Mouse (Mus musculus) thymus, postnatal 36 days (tissue): Measurements from ENCODE around the gene Cygb.
A peak's percentile ranks its signal among the peaks of the same experiment; 100 is the strongest.
"Not testable (repeated sequence)": the region's sequence is repeated elsewhere in the genome, so short reads cannot be mapped to it uniquely, and the experiment has no call there.

Source experiments
- DNase-seq, 2 experiments: peaks; one replicate each; pipeline ENCODE4 v3.0.0; 2022; ENCODE audit warnings: mixed read lengths in 2 of 2

Gene Cygb

DNA sequence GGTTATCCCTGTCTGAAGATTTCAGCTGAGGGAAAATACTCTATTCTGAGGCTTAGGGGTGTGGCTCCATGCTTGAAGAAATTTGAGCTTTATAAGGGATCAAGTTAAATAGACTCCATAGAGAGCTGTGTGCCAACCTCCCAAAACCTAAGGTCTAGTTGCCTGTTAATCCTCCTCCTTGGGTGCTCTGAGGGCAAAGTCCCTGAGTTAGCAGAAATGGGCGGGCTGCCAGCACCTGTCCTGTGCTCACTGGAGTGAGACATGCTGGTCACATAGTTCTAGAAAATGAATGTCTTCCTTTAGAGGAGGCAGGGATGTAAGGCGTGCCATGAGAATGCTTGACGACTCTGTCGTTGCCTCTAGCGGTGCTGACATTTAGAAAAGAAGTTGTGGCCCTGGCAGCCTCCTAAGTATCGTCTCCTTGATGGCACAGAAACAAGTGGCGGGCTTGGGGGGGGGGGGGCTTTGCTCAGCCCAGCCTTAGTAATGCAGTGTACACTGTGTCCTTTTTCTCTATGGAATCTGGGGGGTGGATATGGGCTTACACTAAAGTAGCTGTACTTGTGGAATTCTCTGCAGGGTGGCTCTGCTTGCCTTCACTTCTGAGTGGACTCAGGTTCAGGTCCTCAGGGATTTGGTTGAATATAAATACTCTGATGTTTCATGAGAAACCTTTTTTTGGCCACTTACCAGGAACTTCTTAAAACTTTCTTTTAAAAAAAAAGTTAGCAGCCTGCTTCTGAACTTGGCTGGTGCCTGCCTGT is 20.7 kb upstream of the Cygb start:
- no peak for DNase-seq

DNA sequence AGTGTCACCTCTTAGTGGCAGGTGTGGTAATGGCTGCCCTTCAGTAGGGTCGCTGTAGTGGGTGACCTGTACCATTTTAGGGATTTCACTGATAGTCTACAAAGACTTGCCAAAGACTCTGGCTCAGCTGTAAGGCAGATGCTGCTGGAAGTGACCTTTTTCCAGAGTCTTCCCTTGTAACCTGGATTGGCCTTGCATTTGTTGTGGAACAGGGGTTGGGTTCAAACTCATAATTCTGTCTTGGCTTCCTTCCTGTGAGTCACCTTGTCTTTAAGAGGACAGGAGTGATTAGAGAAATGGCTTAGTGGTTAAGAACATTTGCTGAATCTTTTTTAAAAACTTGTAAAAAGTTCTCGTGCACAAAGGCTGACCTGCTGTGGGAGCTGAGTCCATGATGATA is 19.3 kb upstream of the Cygb start:
- DNase-seq, result no peak

DNA sequence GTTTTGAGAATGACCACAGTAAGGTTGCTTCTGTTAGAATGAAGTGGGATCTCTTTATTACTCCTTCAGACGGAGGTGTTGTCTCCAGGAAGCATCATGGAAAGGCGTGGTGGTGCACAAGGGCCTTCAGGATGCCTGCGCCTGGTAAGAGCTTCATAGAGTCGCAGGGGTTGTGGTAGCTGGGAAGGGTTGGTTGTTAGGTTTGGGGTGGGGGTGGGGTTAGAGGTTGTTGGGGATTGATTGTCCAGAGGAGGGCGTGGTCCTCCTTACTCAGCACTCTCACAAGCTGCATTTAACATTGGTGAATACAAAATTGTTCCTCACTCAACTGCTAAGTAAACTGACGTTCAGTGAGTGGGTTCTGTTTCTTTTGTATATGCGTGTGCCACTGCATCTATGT is 18.5 kb upstream of the Cygb start:
- DNase-seq, result no peak

DNA sequence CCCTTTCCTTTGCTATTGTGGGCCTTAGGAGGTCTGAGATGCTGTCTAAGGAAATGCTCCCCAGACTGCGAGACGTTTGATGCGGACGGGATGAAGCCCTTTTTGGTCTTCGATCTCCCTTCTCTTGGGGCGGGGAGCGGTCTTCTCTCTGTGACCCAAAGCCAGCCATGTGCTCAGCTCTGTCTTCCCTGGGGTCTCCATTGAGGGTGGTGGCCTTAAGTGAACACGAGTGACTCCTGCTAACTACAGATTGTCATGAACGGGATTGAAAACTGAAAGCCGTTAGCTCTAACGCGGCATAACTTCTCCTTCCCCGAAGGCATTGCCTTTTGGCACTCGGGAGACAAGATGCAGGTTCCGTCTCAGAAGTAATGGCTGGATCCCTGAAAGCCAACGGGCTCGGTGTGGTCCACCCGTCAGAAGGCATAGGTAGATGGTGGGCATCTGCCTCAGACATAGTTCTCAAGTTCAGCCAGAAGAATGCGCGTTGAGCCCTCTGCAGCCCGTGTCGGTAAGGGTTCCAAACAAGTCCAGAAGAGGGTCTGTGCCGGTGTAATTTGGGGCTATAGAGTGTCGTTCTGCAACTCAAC is 17.8 kb upstream of the Cygb start:
- DNase-seq, result no peak

DNA sequence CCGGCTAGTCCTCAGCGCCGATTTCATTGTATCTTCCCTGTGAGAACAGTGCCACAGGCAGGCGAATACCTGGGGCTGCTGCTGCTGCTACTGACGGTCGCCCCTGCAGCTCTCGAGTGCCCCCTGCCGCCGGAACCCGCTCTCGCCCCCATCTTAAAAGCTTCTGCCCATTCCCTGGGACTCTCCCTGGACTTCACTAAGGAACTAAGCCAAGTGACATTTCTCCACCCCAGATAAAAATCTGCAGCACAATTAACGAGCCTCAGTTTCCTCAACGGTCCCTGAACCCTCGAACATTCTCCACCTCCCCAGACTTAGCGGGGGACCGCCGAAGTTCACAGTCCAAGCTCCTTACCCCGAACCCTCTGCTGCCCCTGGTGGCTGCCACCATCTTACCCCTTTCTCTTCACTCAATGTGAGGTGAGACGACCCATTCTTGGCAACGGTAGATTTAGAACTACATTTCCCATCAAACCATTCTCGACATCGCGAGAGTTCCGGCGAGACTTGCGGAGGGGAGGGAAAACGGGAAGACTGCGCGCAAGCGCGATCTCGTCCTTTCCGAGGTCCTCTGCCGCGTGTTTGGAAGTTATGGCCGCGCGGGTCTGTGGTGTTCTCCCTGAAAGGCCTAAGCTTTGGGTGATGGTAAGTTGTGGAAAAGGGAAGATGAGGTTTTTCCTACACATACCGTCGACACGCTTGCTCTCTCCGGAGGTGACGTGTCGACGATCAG is 17.2 kb upstream of the Cygb start:
- peak; percentile 97 to 99 for DNase-seq

DNA sequence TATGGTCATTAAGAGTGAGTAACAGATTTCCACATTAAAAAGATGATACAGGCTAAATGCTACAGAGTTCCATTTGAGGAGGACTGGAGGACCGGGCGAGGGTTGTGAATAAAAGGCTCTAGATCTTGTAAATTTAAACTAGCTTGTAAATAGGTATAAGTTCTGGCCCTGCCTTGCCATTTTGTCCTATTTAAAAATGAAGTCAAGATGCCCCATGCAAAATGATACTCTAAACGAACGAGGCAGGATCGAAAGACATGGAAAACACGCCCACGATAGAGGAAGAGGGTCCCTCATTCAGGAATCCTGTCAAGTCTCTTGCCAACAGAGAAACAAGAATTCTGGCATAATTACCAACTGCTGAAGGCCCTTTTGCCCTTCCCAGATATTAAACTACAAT is 16.3 kb upstream of the Cygb start:
- DNase-seq, result no peak

DNA sequence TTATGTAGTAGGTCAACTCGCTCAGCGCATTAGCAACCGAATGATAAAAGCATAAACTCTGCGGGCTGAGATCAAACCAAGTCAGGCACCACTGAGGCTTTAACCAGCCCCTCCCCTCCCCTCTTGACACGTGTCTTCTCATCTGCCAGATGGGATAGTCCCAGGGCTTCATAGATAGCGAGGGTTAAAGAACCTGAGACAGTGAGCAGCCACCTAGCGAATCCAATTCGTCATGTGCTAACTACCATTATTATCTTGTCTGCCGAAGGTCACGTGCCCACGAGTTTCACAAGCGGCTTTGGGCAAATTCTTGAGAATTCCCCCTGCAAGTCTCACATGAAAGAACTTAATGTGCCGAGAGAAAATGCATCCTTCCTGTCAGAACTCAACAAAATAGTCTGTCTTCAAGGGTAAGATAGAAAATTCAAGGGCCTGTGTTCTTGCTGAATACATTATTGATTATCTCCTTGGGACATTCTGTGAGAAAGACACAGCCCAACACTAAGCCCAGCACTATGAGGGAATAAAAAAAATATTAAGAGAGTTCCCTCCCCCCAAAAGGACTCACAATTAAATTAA is 15.8 kb upstream of the Cygb start:
- no peak for DNase-seq

DNA sequence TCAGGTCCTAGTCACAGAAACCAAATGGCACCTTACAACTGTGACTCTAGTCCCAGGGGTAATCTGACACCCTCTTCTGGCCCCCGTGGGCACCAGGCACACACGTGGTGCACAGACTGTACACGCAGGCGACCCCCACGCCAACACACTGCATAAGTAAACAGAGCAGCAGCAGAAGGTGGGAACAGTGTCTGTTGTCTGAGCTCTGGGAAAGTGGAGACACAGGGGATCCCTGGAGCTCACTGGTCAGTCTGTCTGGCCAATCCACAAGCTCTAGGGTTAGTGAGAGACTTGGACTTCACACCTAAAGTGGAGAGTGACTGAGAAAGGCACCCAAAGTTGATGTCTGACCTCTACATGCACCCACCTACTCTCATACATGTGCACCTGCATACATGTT is 15.2 kb upstream of the Cygb start:
- no peak for DNase-seq

DNA sequence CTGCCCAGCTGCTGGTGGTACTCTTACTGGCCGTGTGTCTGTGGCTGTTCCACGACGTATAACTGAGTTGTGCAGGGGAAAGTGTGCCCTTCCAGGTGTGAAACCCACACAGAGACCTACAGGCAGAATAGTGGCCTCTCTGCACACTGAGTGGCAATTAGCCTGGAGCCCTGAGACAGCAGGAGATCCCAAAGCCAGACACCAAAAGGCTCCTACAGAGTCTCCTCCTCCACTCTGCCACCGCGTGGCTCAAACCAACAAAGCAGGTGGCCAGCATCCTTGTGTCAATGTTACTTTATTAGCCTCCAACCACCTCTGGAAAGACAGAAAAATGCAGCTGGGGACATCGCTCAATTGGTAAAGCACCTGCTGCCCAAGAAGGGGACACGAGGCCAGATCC is 14.7 kb upstream of the Cygb start:
- DNase-seq, result no peak

- no peak for DNase-seq
Observed at GRCm38 (mm10) chr11:116668381-116668825, 14.3 kb upstream of the Cygb start.

DNA sequence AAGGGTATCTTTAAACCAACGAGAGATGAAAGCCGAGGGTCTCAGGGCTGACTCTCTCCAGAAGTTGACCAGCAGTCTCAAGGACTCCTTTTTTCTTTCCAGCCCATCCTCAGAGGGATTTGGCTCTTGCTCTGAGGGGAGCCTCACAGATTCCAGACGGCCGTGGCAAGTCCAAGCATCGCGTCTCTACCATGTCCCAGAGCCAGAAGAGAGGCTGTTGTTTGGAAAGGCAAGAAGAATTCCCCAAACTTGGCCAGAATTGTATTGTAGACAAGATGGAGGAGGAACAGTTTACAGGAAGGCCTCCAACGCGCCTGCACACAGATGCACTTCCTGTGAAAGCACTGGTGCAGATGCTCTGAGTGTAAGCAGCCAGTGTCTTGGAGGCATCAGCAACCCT is 13.8 kb upstream of the Cygb start:
- DNase-seq, result no peak

GRCm38 (mm10) chr11:116667012-116667411 is 12.9 kb upstream of the Cygb start:
- DNase-seq, result not testable (repeated sequence)

DNA sequence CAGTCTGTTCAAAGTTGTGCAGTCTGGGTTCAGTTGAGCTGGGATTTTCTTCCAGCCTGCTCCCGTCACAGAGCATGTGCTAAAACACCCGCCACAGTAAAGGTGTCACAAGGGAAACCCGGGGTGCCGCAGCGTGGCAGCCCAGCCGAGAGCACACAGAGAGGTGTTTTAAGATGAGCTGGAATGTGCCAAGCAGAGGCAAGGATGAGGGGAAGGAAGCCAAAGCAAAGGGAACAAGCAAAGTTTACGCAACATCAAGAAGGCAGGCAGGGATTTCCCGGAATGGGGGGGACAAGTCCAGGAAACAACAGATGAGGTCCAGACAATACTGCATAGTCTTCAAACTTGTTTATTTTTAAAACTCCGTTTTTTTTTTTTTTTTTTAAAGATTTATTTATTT is 12.5 kb upstream of the Cygb start:
- DNase-seq, result no peak

DNA sequence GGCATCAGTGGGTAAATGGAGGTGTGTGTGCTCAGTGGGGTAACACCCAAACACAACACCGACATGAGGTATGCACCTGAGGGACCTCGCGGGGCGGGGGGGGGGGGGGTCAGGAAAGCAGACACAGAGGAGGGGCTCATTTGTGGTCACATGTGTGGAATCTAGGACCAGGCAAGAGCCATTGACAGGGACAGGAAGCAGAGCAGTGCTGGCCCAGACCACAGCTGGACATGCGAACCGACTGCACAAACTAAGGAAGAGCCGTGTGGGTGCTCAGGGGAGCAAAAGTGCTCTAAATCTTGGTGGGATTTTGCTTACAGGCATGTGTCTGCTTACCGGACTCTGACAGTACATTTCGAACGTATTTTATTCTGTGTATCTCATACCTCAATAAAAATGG is 11.2 kb upstream of the Cygb start:
- no peak for DNase-seq

- no peak for DNase-seq
Observed at GRCm38 (mm10) chr11:116661948-116662377, 7.8 kb upstream of the Cygb start.

GRCm38 (mm10) chr11:116661291-116661947 is 7.3 kb upstream of the Cygb start:
- no peak for DNase-seq

GRCm38 (mm10) chr11:116660181-116660580 is 6.1 kb upstream of the Cygb start:
- no peak for DNase-seq

DNA sequence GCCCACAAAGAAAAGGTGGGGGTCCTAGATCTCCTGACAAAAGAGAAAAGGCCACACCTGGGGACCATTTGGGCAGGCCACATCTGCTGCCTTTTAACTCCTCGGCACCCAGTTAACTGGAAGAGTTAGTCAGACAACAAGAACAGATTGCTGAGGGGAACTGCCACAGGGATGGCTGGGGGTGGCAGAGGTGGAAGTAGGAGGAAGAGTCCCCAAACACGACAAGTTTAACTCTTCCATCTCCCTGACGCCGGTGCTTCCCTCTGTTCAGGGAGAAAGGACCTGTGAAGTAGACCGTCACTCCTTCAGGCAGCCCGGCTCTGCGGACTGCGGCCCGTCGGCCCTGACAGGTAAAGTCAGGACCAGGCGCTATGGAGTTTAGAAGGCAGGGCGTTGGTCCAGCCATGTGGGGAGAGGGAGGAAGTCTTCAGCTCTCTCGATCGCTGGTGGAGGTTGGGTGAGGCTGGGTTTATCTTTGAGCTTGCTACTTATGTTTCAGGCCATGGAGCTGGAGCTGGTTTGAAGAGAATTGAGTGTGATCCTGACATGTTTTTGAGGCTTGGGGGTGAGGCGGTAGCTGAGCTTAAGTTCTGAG is 5.0 kb upstream of the Cygb start:
- DNase-seq, result no peak

GRCm38 (mm10) chr11:116658238-116658637 is 4.1 kb upstream of the Cygb start:
- DNase-seq, result no peak

DNA sequence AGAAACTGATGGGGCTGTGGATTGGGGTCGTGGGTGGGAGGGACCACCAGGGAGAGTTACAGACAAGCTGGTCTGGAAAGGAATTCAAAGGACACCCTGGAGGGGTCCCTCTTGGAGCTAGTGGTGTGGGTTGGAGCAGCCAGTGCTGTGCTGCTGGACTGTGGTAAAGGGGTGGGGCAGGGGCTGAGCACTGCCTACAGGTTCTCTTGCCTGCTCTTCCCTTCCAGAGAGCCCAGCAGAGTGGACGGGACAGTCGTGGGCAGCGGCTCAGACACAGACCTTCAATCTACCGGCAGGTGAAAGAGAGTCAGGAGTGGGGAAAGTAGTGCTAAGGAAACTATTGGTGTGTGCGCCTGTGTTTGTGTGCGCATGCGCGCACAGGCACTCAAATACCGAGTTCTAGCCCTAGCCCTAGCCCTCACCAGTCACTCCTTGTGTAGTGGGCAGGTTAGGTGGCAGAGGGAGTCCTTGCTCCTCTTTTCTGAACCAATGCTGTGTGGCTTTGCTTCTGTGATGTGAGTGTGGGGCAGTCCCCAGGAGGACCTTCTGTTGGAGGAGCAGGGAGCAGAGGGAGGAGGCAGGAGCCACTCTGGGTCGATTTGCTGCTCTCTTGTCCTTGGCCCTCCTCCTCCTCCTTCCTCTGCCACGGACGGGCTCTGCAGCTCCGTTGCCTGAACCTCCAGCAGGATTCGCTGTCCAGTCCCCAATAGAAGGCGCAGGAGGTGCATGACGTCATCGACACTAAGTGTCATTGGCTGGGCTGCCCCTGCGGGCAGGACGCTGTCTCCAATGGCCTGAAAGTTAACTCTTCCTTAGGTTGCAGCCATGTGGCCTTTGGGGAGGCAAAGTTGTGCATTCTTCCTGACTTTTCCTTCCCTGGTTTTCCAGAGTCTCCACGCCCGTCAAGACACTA is 3.5 kb upstream of the Cygb start:
- DNase-seq, result peak; percentile 34 to 61

- no peak for DNase-seq
Observed at GRCm38 (mm10) chr11:116656348-116657191, 2.5 kb upstream of the Cygb start.
